Mouse (Mus musculus): ENCODE results near the gene Magi1. TPM values are rescaled to one million over a fixed set of nuclear protein-coding genes. Genes with fewer than 3 reads are reported as not detected.

Magi1 gene
- polyA plus RNA-seq, 1 experiment from 2014 or later, result 23.5 TPM

- ATAC-seq (ENCODE audit: insufficient read depth, low FRiP score, low TSS enrichment), result no peak
- WGBS, result 89% methylated on average over 2 of the region's 2 CpGs
Measured at GRCm38 (mm10) chr6:93904987-93905386, 378.7 kb downstream of the Magi1 start.

GRCm38 (mm10) chr6:93902239-93902638 lies 381.5 kb downstream of the Magi1 start:
- DNase-seq (ENCODE audit: low spot score), result no peak
- ATAC-seq (ENCODE audit: insufficient read depth, low FRiP score, low TSS enrichment), result no peak
- Histone ChIP-seq H3K27ac (ENCODE audit: low read depth, low read length) (no peak overlapping the region), H3K9ac (ENCODE audit: low read length) (no peak overlapping the region), H3K36me3 (ENCODE audit: control insufficient read depth, insufficient read depth, low read length) (no peaks in the 10 kb centered on the region; the same call in 1 of the 2 replicates), H3K9me3 (ENCODE audit: control insufficient read depth, low read length) (no peaks in the 10 kb centered on the region), H3K4me1 (ENCODE audit: control insufficient read depth, insufficient read depth, low read length) (no peaks in the 10 kb centered on the region), H3K27me3 (ENCODE audit: control insufficient read depth, insufficient read depth, low read length) (no peaks in the 10 kb centered on the region), H3K4me3 (ENCODE audit: low read depth, low read length) (no peak overlapping the region), H3K4me2 (ENCODE audit: low read depth) (no peak overlapping the region)
- 80% methylated on average over 2 of the region's 2 CpGs for WGBS

More at GRCm38 (mm10) chr6:93904987-93905386, 378.7 kb downstream of the Magi1 start:
- no peak overlapping the region for H3K9ac ChIP-seq (ENCODE audit: low read length)
- H3K27me3 ChIP-seq (ENCODE audit: control insufficient read depth, insufficient read depth, low read length), result no peaks in the 10 kb centered on the region
- H3K27ac ChIP-seq (ENCODE audit: low read depth, low read length), result no peak overlapping the region
- H3K4me3 ChIP-seq (ENCODE audit: low read depth, low read length), result no peak overlapping the region
- no peaks in the 10 kb centered on the region for H3K9me3 ChIP-seq (ENCODE audit: control insufficient read depth, low read length)
- no peak for DNase-seq (ENCODE audit: low spot score)
- H3K4me1 ChIP-seq (ENCODE audit: control insufficient read depth, insufficient read depth, low read length), result 0 out of 2 replicates have a peak, but pooled peaks cover 2% of the 10 kb centered on the region
- H3K4me2 ChIP-seq (ENCODE audit: low read depth), result no peak overlapping the region
- no peaks in the 10 kb centered on the region; the same call in 1 of the 2 replicates for H3K36me3 ChIP-seq (ENCODE audit: control insufficient read depth, insufficient read depth, low read length)

DNA sequence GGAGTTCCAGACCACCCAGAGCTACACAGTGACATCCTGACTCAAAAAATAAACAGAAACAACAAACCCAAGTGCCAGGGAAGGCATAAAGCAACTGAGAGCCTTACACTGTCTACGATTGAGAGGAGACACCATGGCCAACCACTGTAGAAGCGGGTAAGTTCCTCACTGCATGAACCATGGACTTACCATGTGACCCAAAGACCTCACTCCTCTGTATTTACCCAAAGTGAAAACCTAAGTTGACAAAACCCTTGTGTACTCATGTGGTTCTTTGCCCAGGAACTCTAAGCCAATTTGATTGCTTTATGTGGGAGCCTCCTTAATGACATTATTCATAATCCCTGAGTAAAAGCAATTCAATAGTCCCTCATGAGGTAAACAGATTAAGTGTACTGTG lies 382.3 kb downstream of the Magi1 start:
- no peak overlapping the region for H3K4me3 ChIP-seq (ENCODE audit: low read depth, low read length)
- 91% methylated on average over 2 of the region's 2 CpGs for WGBS
- H3K27me3 ChIP-seq (ENCODE audit: control insufficient read depth, insufficient read depth, low read length), result no peaks in the 10 kb centered on the region
- ATAC-seq (ENCODE audit: insufficient read depth, low FRiP score, low TSS enrichment), result no peak
- no peak overlapping the region for H3K27ac ChIP-seq (ENCODE audit: low read depth, low read length)
- H3K36me3 ChIP-seq (ENCODE audit: control insufficient read depth, insufficient read depth, low read length), result no peaks in the 10 kb centered on the region; the same call in 1 of the 2 replicates
- H3K4me2 ChIP-seq (ENCODE audit: low read depth), result no peak overlapping the region
- no peak overlapping the region for H3K9ac ChIP-seq (ENCODE audit: low read length)
- DNase-seq (ENCODE audit: low spot score), result no peak
- H3K4me1 ChIP-seq (ENCODE audit: control insufficient read depth, insufficient read depth, low read length), result no peaks in the 10 kb centered on the region
- no peaks in the 10 kb centered on the region for H3K9me3 ChIP-seq (ENCODE audit: control insufficient read depth, low read length)

DNA sequence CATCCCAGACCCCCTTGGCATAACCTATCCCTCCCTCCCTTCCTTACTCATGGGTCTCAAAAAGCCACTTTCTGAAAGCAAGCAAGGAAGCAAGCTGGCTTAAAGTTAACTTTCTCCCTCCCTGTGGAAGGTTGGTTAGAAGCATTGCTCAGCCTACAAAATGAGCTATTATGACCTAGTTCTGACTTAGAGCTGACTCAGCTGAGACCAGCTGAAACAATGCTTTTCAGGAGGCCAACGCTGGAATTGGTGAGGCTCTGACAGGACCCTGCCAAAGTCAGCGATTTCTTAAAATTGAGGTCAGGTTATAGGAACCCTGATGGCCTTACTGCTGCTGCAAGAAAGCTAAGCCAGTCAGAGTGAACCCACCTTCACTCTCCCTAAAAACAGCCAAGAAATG lies 386.2 kb downstream of the Magi1 start:
- H3K4me3 ChIP-seq (ENCODE audit: low read depth, low read length), result no peak overlapping the region
- ATAC-seq (ENCODE audit: insufficient read depth, low FRiP score, low TSS enrichment) (no peak), DNase-seq (ENCODE audit: low spot score) (no peak)
- no peak overlapping the region for H3K9ac ChIP-seq (ENCODE audit: low read length)
- H3K36me3 ChIP-seq (ENCODE audit: control insufficient read depth, insufficient read depth, low read length), result no peaks in the 10 kb centered on the region
- H3K9me3 ChIP-seq (ENCODE audit: control insufficient read depth, low read length), result no peaks in the 10 kb centered on the region
- no peak overlapping the region for H3K4me2 ChIP-seq (ENCODE audit: low read depth)
- H3K27me3 ChIP-seq (ENCODE audit: control insufficient read depth, insufficient read depth, low read length), result no peaks in the 10 kb centered on the region
- WGBS, result 86% methylated on average over 2 of the region's 2 CpGs
- peaks cover 3% of the 10 kb centered on the region; the same call in 1 of the 2 replicates for H3K4me1 ChIP-seq (ENCODE audit: control insufficient read depth, insufficient read depth, low read length)
- no peak overlapping the region for H3K27ac ChIP-seq (ENCODE audit: low read depth, low read length)

DNA sequence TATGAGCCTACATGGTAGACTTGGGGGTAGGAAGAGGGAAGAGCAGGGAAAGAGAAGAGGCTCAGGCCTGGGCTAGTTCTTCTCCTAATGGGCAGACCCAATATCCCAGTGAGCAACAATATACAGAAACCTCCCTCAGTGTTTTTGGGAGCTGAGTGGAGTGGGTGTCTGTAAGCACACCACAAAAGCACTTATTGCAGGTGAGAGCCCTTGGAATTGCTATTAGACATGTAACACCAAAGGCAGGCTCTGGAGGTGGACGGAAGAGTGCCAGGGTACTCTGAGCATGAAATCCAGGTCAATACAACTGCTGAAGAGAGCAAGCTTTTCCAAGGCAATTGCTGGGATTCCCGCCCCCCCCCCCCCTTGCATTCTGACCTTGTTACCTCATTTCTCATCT lies 388.0 kb downstream of the Magi1 start:
- ATAC-seq (ENCODE audit: insufficient read depth, low FRiP score, low TSS enrichment) (no peak), DNase-seq (ENCODE audit: low spot score) (no peak)
- peaks cover 3% of the 10 kb centered on the region; the same call in 1 of the 2 replicates for H3K4me1 ChIP-seq (ENCODE audit: control insufficient read depth, insufficient read depth, low read length)
- H3K4me3 ChIP-seq (ENCODE audit: low read depth, low read length), result no peak overlapping the region
- no peaks in the 10 kb centered on the region for H3K27me3 ChIP-seq (ENCODE audit: control insufficient read depth, insufficient read depth, low read length)
- H3K36me3 ChIP-seq (ENCODE audit: control insufficient read depth, insufficient read depth, low read length), result no peaks in the 10 kb centered on the region
- no peak overlapping the region for H3K9ac ChIP-seq (ENCODE audit: low read length)
- WGBS, result 62% methylated on average over 2 of the region's 2 CpGs
- no peaks in the 10 kb centered on the region for H3K9me3 ChIP-seq (ENCODE audit: control insufficient read depth, low read length)
- H3K27ac ChIP-seq (ENCODE audit: low read depth, low read length), result no peak overlapping the region
- H3K4me2 ChIP-seq (ENCODE audit: low read depth), result no peak overlapping the region

DNA sequence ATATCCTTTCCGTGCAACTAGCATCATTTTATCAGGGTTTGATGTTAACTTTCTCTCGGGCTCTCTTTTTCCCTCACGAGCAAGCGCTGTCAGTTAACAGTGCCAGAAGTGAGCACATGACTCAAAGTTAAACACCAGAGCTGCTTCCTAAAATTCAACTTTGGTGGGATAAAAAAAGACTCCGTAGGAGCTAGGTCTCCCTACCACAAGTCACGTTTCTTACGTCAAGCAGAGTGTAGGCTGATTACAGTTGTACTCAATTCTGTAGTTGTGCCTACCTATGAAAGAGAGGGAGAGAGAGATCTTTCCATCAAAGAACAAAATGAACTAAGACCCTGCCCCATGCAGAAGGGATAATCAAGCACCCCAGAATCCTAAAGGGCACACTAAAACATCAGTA lies 389.8 kb downstream of the Magi1 start:
- Histone ChIP-seq H3K9ac (ENCODE audit: low read length) (no peak overlapping the region), H3K4me1 (ENCODE audit: control insufficient read depth, insufficient read depth, low read length) (peaks cover 8% of the 10 kb centered on the region; the same call in 1 of the 2 replicates), H3K4me3 (ENCODE audit: low read depth, low read length) (no peak overlapping the region), H3K36me3 (ENCODE audit: control insufficient read depth, insufficient read depth, low read length) (no peaks in the 10 kb centered on the region), H3K27me3 (ENCODE audit: control insufficient read depth, insufficient read depth, low read length) (no peaks in the 10 kb centered on the region), H3K4me2 (ENCODE audit: low read depth) (no peak overlapping the region), H3K27ac (ENCODE audit: low read depth, low read length) (no peak overlapping the region), H3K9me3 (ENCODE audit: control insufficient read depth, low read length) (no peaks in the 10 kb centered on the region)
- WGBS, result 84% methylated on average over 7 of the region's 7 CpGs
- DNase-seq (ENCODE audit: low spot score) (no peak), ATAC-seq (ENCODE audit: insufficient read depth, low FRiP score, low TSS enrichment) (no peak)

- ATAC-seq (ENCODE audit: insufficient read depth, low FRiP score, low TSS enrichment) (no peak), DNase-seq (ENCODE audit: low spot score) (no peak)
- Histone ChIP-seq H3K9me3 (ENCODE audit: control insufficient read depth, low read length) (no peaks in the 10 kb centered on the region), H3K4me2 (ENCODE audit: low read depth) (no peak overlapping the region), H3K4me1 (ENCODE audit: control insufficient read depth, insufficient read depth, low read length) (peaks cover 8% of the 10 kb centered on the region; the same call in 1 of the 2 replicates), H3K27ac (ENCODE audit: low read depth, low read length) (no peak overlapping the region), H3K9ac (ENCODE audit: low read length) (no peak overlapping the region), H3K36me3 (ENCODE audit: control insufficient read depth, insufficient read depth, low read length) (no peaks in the 10 kb centered on the region), H3K27me3 (ENCODE audit: control insufficient read depth, insufficient read depth, low read length) (no peaks in the 10 kb centered on the region), H3K4me3 (ENCODE audit: low read depth, low read length) (no peak overlapping the region)
- 8% methylated on average over 5 of the region's 5 CpGs for WGBS
Measured at GRCm38 (mm10) chr6:93892922-93893321, 390.8 kb downstream of the Magi1 start.

GRCm38 (mm10) chr6:93890011-93890410 lies 393.7 kb downstream of the Magi1 start:
- Histone ChIP-seq H3K27ac (ENCODE audit: low read depth, low read length) (no peak overlapping the region), H3K27me3 (ENCODE audit: control insufficient read depth, insufficient read depth, low read length) (no peaks in the 10 kb centered on the region), H3K36me3 (ENCODE audit: control insufficient read depth, insufficient read depth, low read length) (no peaks in the 10 kb centered on the region), H3K9ac (ENCODE audit: low read length) (no peak overlapping the region), H3K4me2 (ENCODE audit: low read depth) (no peak overlapping the region), H3K9me3 (ENCODE audit: control insufficient read depth, low read length) (no peaks in the 10 kb centered on the region), H3K4me1 (ENCODE audit: control insufficient read depth, insufficient read depth, low read length) (peaks cover 8% of the 10 kb centered on the region; the same call in 1 of the 2 replicates), H3K4me3 (ENCODE audit: low read depth, low read length) (no peak overlapping the region)
- no peak for ATAC-seq (ENCODE audit: insufficient read depth, low FRiP score, low TSS enrichment)
- DNase-seq (ENCODE audit: low spot score), result no peak
- 96% methylated on average over 3 of the region's 3 CpGs for WGBS

GRCm38 (mm10) chr6:93877337-93877736 lies 406.4 kb downstream of the Magi1 start:
- Histone ChIP-seq H3K36me3 (ENCODE audit: control insufficient read depth, insufficient read depth, low read length) (no peaks in the 10 kb centered on the region; the same call in 1 of the 2 replicates), H3K4me3 (ENCODE audit: low read depth, low read length) (no peak overlapping the region), H3K9ac (ENCODE audit: low read length) (no peak overlapping the region), H3K4me2 (ENCODE audit: low read depth) (no peak overlapping the region), H3K27ac (ENCODE audit: low read depth, low read length) (no peak overlapping the region), H3K9me3 (ENCODE audit: control insufficient read depth, low read length) (no peaks in the 10 kb centered on the region), H3K27me3 (ENCODE audit: control insufficient read depth, insufficient read depth, low read length) (no peaks in the 10 kb centered on the region), H3K4me1 (ENCODE audit: control insufficient read depth, insufficient read depth, low read length) (no peaks in the 10 kb centered on the region)
- WGBS, result 55% methylated on average over 4 of the region's 4 CpGs
- DNase-seq (ENCODE audit: low spot score) (no peak), ATAC-seq (ENCODE audit: insufficient read depth, low FRiP score, low TSS enrichment) (no peak)

All from neural tube, embryonic 11.5 days (tissue).